Mouse (Mus musculus) small intestine, adult 2 months (tissue): Measurements from ENCODE around the gene Slc18b1.

ENCODE experiments used
- CTCF ChIP-seq: fragments of 200-500 bp; IDR thresholded peaks from 2 replicates; pipeline ENCODE4 v1.5.1; 2012; ENCODE audit warnings: low read depth, mild to moderate bottlenecking, control low read depth, inconsistent platforms, low read length, moderate library complexity, mixed read lengths; ENCODE audit not compliant: insufficient replicate concordance, insufficient read length; ENCODE audit errors: extremely low read depth
- POLR2A ChIP-seq: fragments of 200-500 bp; IDR thresholded peaks from 2 replicates; pipeline ENCODE4 v1.6.1; 2012; ENCODE audit warnings: low read depth, mild to moderate bottlenecking, control low read depth, inconsistent platforms, low read length, moderate library complexity

- TF ChIP-seq CTCF (no peak), POLR2A (no peak)
Observed at GRCm38 (mm10) chr10:23815168-23815567, 18.4 kb downstream of the Slc18b1 start.
